9 mouse cellular contexts compared by ENCODE assay signal in the genomic region with DNA sequence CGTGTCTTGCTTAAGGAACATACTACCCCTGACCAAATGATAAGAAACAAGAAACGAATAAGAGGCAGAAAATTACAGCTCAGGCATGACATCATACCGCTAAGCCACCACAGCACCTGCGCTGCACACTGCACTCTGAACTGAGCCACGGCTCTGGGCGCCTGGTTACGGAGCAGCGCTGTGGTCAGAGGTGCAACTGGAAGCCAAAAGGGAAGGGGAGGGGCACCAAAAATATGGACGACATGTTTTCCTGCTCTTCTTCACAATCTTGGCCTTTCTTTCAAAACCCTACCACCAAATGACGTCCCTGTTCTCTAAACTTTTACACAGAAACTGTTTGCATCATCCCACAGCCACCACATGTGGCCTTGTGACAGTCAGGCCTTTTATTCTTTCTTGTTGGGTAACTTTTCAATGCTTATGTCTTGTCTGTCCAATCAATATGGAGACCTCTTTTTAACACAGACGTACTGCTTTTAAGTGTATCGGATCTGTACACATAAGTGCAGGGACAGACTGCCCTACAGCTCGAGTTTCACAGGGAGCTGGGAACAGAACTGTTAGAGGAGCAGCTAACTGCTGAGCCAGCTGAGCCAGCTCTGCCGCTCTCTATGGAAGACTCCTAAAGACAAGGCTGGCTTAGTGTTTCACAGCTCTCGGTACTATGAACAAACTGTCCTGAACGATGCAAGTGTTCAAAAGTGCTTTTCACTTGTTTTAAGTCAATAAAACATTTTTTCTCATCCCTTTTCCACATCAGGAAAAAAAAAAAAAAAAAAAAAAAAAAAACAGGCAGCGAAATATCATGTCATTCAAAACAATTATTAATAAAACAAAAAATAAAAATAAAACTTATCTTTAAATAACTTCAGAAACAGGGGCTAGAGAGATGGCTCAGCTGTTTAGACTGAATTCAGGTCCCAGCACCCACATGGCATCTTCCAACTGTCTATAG. TPM values are rescaled to one million over a fixed set of nuclear protein-coding genes. Genes with fewer than 3 reads are reported as not detected.
A peak's percentile ranks its signal among the peaks of the same experiment; 100 is the strongest.
DNase-seq lines count a peak whose midpoint lies in the region; ATAC-seq and TF ChIP-seq lines count a peak whose summit lies in the region.
"Had no signal": no experiment of that assay in that cellular context is flagged by ENCODE, and none has a peak within 500 bp of the region (broad histone marks: within the 10 kb centered on the region; RNA-seq: fewer than 3 reads in every experiment).

No protein-coding gene starts in this region.

- WGBS in forebrain, embryonic 14.5 days: 81% methylated on average over 17 of the region's 17 CpGs

- no peak overlapping the region for H3K9ac ChIP-seq in forebrain, embryonic 14.5 days (ENCODE audit: low read length)

- peaks cover 81% of the 10 kb centered on the region for H3K4me1 ChIP-seq in E14TG2a.4 (replicated peaks; ENCODE audit: low read depth, low read length)
- no peaks in the 10 kb centered on the region for H3K4me1 ChIP-seq in forebrain, embryonic 14.5 days (ENCODE audit: control insufficient read depth, insufficient read depth, low read length)

- no peak for TF ChIP-seq CTCF in E14TG2a.4 (conservative IDR thresholded peaks at IDR 0.05; ENCODE audit: low read length)

- H3K9me3 ChIP-seq in E14TG2a.4 (ENCODE audit: low read length): peaks cover 8% of the 10 kb centered on the region
- no peaks in the 10 kb centered on the region for H3K9me3 ChIP-seq in forebrain, embryonic 14.5 days (replicated peaks; ENCODE audit: control insufficient read depth, low read length)

- H3K36me3 ChIP-seq in E14TG2a.4 (ENCODE audit: insufficient read depth, low read length): no peaks in the 10 kb centered on the region
- H3K36me3 ChIP-seq in forebrain, embryonic 14.5 days (ENCODE audit: control insufficient read depth, insufficient read depth, low read length): no peaks in the 10 kb centered on the region

- no peaks in the 10 kb centered on the region for H3K27me3 ChIP-seq in E14TG2a.4 (ENCODE audit: insufficient read depth, low read length)
- no peaks in the 10 kb centered on the region for H3K27me3 ChIP-seq in forebrain, embryonic 14.5 days (replicated peaks; ENCODE audit: control insufficient read depth, insufficient read depth, low read length)
- H3K27me3 ChIP-seq: Patski had no signal

- intact Hi-C loops in heart, postnatal 10 days (cut with DNase I): no loop called here

- H3K27ac ChIP-seq in forebrain, embryonic 14.5 days (ENCODE audit: low read depth, low read length): no peak overlapping the region

- peak; percentile 51 for ATAC-seq in inflammation-experienced regulatory T-cells, adult 6 months
- ATAC-seq in forebrain, embryonic 14.5 days: no peak
- no peak for ATAC-seq in erythroid progenitor cell, adult 5-6 weeks (replicated peaks; ENCODE audit: low FRiP score, poor library complexity, severe bottlenecking)
- ATAC-seq: Patski had no signal

- DNase-seq in heart, adult 11 months: peak; percentile 93
- DNase-seq in heart, postnatal 10 days: no peak
- DNase-seq in naive thymus-derived CD4-positive, alpha-beta T cell, adult 2 months (ENCODE audit: low read depth): peak; percentile 82
- no peak for DNase-seq in forebrain, embryonic 14.5 days (ENCODE audit: low spot score)
- DNase-seq in gastrocnemius, postnatal 4 days (ENCODE audit: low spot score in 2 of 2): no peak

- H3K4me2 ChIP-seq in forebrain, embryonic 14.5 days (ENCODE audit: low read length): no peak overlapping the region

- peak overlapping the region; percentile 67 for H3K4me3 ChIP-seq in E14TG2a.4 (replicated peaks; ENCODE audit: low read length)
- no peak overlapping the region for H3K4me3 ChIP-seq in forebrain, embryonic 14.5 days (ENCODE audit: low read depth, low read length)

RNA-seq across cellular contexts. Expression of gene Iqgap1, which starts 43.3 kb away (rescaled TPM):
- 10 to 100 TPM; 74.3 to 74.9 TPM for total RNA-seq in heart, postnatal 10 days (2021)
- 100 to 1,000 TPM; 197 to 297 (median 271) TPM for polyA plus RNA-seq in inflammation-experienced regulatory T-cells, adult 6 months (2017; shearing (Covaris generic))
- 16.5 and 21.5 TPM in 2 replicates for polyA plus RNA-seq in forebrain, embryonic 14.5 days (2014; fragmentation: Nextera tagmentation; extraction: Ambion mirVana)
- total RNA-seq in erythroid progenitor cell, adult 5-6 weeks (2015; ENCODE audit: low replicate concordance): 33.2 and 83.8 TPM in 2 replicates
- total RNA-seq in erythroid progenitor cell, adult 5-6 weeks (2017; ENCODE audit: low replicate concordance): 30.0 and 35.0 TPM in 2 replicates
- total RNA-seq in gastrocnemius, postnatal 4 days (2021): 10 to 100 TPM; 80.1 to 83.1 TPM

Comparison
In these comparisons a context has a peak if more than half of its experiments do, and no peak if none do; other contexts are left out.
1. DNase-seq: peak in heart, adult 11 months (single experiment) and naive thymus-derived CD4-positive, alpha-beta T cell, adult 2 months (single experiment); none in heart, postnatal 10 days (0 of 2), forebrain, embryonic 14.5 days (single experiment) and gastrocnemius, postnatal 4 days (0 of 2).